Mouse (Mus musculus) inflammation-experienced regulatory T-cells, adult 6 months (primary cell): ENCODE measurements at regions not wholly inside any gene's neighbourhood (a gene's known extent, or its start where the extent isn't known, plus 50 kb on each side); places are given as distances from the start of the nearest gene placed in this dataset.

Experiments used
- ATAC-seq: one replicate; pipeline ENCODE4 v1.8.0; 2017

GRCm38 (mm10) chr7:136208879-136209278 lies 492.7 kb upstream of the Mki67 start:
- ATAC-seq, result no peak

GRCm38 (mm10) chr7:136209299-136210171 lies 493.4 kb upstream of the Mki67 start:
- ATAC-seq, result no peak

- no peak for ATAC-seq
Observed at GRCm38 (mm10) chr7:136212492-136212891, 496.3 kb upstream of the Mki67 start.

- no peak for ATAC-seq
Observed at GRCm38 (mm10) chr7:136213057-136213961, 497.1 kb upstream of the Mki67 start.

GRCm38 (mm10) chr7:136213962-136214308 lies 497.8 kb upstream of the Mki67 start:
- ATAC-seq, result no peak

GRCm38 (mm10) chr7:136214415-136214814 lies 498.3 kb upstream of the Mki67 start:
- no peak for ATAC-seq

- ATAC-seq, result no peak
Observed at GRCm38 (mm10) chr7:136216734-136217133, 500.6 kb upstream of the Mki67 start.

GRCm38 (mm10) chr7:136219564-136220244 lies 503.5 kb upstream of the Mki67 start:
- ATAC-seq, result no peak

GRCm38 (mm10) chr7:136220245-136221167 lies 504.3 kb upstream of the Mki67 start:
- no peak for ATAC-seq

- ATAC-seq, result no peak
Observed at GRCm38 (mm10) chr7:136221620-136222019, 505.5 kb upstream of the Mki67 start.

- no peak for ATAC-seq
Observed at GRCm38 (mm10) chr7:136226031-136226430, 509.9 kb upstream of the Mki67 start.

- no peak for ATAC-seq
Observed at GRCm38 (mm10) chr7:136228331-136228730, 512.2 kb upstream of the Mki67 start.

- no peak for ATAC-seq
Observed at GRCm38 (mm10) chr7:136229592-136229991, 513.4 kb upstream of the Mki67 start.

- no peak for ATAC-seq
Observed at GRCm38 (mm10) chr7:136232177-136232576, 516.0 kb upstream of the Mki67 start.

GRCm38 (mm10) chr7:136235563-136235962 lies 519.4 kb upstream of the Mki67 start:
- ATAC-seq, result no peak

- ATAC-seq, result no peak
Observed at GRCm38 (mm10) chr7:136236391-136236790, 520.2 kb upstream of the Mki67 start.

GRCm38 (mm10) chr7:136265691-136266090 lies 549.5 kb upstream of the Mki67 start:
- no peak for ATAC-seq

- no peak for ATAC-seq
Observed at GRCm38 (mm10) chr7:136267716-136268489, 551.7 kb upstream of the Mki67 start.

GRCm38 (mm10) chr7:136275651-136276050 lies 559.5 kb upstream of the Mki67 start:
- no peak for ATAC-seq

GRCm38 (mm10) chr7:136283770-136284169 lies 567.6 kb upstream of the Mki67 start:
- no peak for ATAC-seq

- no peak for ATAC-seq
Observed at GRCm38 (mm10) chr7:136285606-136286005, 569.4 kb upstream of the Mki67 start.
